Mouse (Mus musculus): ENCODE measurements around the gene Vcam1. TPM values are rescaled to one million over a fixed set of nuclear protein-coding genes. Genes with fewer than 3 reads are reported as not detected.
A peak's percentile ranks its signal among the peaks of the same experiment; 100 is the strongest.

The Vcam1 gene
- 94.8 and 97.3 TPM in 2 replicates for polyA plus RNA-seq (2015; fragmentation: Nextera tagmentation; extraction: Ambion mirVana)

DNA sequence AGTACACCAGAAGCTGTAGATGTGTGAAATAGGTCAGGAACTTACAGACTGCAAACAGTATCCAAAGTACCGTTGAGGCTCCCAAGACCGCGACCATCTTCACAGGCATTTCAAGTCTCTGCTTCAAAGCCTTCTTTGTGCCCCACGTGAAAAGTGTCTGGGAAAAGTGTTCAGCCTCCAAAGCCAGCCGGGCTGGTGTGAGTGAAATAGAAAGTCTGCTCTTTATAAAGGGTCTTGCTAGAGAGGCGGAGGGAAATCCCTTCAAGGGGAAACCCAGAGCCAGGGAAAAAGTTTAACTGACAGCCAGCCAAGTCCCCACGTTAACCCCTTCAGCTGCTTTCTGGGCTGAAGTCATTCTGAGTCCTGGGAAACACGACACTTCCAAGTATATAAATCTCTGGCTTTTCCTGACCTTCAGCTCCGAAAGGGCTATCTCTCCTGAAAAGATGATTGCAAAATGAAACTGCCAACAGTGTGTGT, at the start of gene Vcam1:
Gene Vcam1 (minus strand): TSS at position 430 of the 480 bp plus-strand sequence.
- no peaks in the 10 kb centered on the region for H3K27me3 ChIP-seq (ENCODE audit: control insufficient read depth, insufficient read depth, low read length)
- peak within 1 kb of the TSS; percentile 85 for H3K9ac ChIP-seq (ENCODE audit: low read length)
- peaks cover 9% of the 10 kb centered on the region; the same call in 1 of the 2 replicates for H3K4me1 ChIP-seq (ENCODE audit: control insufficient read depth, insufficient read depth, low read length)
- peak within 1 kb of the TSS; percentile 66 for H3K4me3 ChIP-seq (ENCODE audit: low read length)
- H3K27ac ChIP-seq (ENCODE audit: low read length) = peak within 1 kb of the TSS; percentile 88
- WGBS = 4% methylated on average over 9 of the region's 9 CpGs
- H3K4me2 ChIP-seq (ENCODE audit: low read depth, low read length) = peak within 1 kb of the TSS; percentile 59
- ATAC-seq (replicated peaks; ENCODE audit: extremely low read depth, insufficient read depth, low FRiP score) = peak; percentile 61
- H3K36me3 ChIP-seq (ENCODE audit: control insufficient read depth, insufficient read depth) = peaks cover 2% of the 10 kb centered on the region
- no peaks in the 10 kb centered on the region for H3K9me3 ChIP-seq (replicated peaks; ENCODE audit: control insufficient read depth, low read length)

DNA sequence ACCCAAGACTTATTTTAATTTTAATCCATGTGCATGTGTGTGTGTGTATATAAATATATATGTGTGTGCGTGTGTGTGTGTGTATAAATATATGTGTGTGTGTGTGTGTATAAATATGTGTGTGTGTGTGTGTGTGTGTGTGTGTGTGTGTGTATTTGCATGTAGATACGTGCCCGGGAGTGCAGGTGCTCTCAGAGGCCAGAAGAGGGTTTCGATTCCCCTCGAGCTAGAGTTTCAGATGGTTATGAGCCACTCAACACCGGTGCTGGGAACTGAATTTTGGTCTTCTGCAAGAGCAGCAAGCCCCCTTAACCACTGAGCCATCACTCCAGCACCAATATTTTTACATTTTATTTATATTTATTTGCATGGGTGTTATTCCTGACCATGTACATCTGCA, 45.6 kb upstream of the Vcam1 start:
- H3K9ac ChIP-seq (ENCODE audit: low read length) = no peak overlapping the region
- no peaks in the 10 kb centered on the region for H3K27me3 ChIP-seq (ENCODE audit: control insufficient read depth, insufficient read depth, low read length)
- H3K4me1 ChIP-seq (ENCODE audit: control insufficient read depth, insufficient read depth, low read length) = no peaks in the 10 kb centered on the region
- no peaks in the 10 kb centered on the region for H3K36me3 ChIP-seq (ENCODE audit: control insufficient read depth, insufficient read depth)
- no peak for ATAC-seq (replicated peaks; ENCODE audit: extremely low read depth, insufficient read depth, low FRiP score)
- H3K27ac ChIP-seq (ENCODE audit: low read length) = no peak overlapping the region
- 91% methylated on average over 6 of the region's 6 CpGs for WGBS
- no peak overlapping the region for H3K4me3 ChIP-seq (ENCODE audit: low read length)
- H3K4me2 ChIP-seq (ENCODE audit: low read depth, low read length) = no peak overlapping the region
- no peaks in the 10 kb centered on the region for H3K9me3 ChIP-seq (replicated peaks; ENCODE audit: control insufficient read depth, low read length)

DNA sequence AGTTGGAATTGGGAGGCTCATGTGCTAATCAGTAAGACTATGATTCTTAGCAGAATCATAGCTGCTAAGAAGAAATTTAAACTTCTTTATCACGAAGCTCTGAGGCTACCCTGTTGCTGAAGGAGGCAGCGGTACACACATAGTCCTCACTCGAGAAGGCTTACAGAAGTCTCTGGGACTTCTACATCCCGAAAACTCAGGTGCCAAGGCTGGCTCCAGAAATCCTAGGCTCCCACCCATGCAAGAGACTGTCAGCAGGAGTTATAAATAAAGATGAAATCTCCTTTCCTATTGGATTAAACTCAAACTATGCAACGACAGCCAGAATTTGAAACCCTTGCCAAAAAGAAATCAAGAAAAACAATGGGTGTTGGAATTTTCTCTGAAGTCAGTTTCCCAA, 42.0 kb upstream of the Vcam1 start:
- 64% methylated on average over 5 of the region's 5 CpGs for WGBS
- no peaks in the 10 kb centered on the region for H3K27me3 ChIP-seq (ENCODE audit: control insufficient read depth, insufficient read depth, low read length)
- H3K4me2 ChIP-seq (ENCODE audit: low read depth, low read length) = no peak overlapping the region
- H3K27ac ChIP-seq (ENCODE audit: low read length) = no peak overlapping the region
- H3K4me3 ChIP-seq (ENCODE audit: low read length) = no peak overlapping the region
- H3K9ac ChIP-seq (ENCODE audit: low read length) = no peak overlapping the region
- ATAC-seq (replicated peaks; ENCODE audit: extremely low read depth, insufficient read depth, low FRiP score) = no peak
- no peaks in the 10 kb centered on the region for H3K4me1 ChIP-seq (ENCODE audit: control insufficient read depth, insufficient read depth, low read length)
- no peaks in the 10 kb centered on the region for H3K36me3 ChIP-seq (ENCODE audit: control insufficient read depth, insufficient read depth)
- H3K9me3 ChIP-seq (replicated peaks; ENCODE audit: control insufficient read depth, low read length) = no peaks in the 10 kb centered on the region

DNA sequence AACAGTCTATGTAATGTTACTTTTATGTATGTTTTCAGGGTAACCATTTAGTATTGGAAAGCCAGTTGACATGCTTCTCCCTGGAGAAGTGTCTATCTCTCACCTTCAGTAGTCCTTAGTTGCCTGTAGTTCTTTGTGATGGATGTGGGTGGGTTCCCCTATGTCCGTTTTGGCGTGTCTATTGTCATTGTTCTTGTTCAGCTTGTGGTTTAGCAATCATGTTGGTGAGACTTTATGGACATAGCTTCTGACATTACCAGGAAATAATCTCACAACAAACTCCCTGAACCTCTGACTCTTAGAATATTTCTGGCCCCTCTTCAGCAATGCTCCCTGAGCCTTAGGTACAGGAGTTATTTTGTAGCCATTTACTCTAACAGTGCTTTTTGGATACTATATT, 38.6 kb upstream of the Vcam1 start:
- ATAC-seq (replicated peaks; ENCODE audit: extremely low read depth, insufficient read depth, low FRiP score) = no peak
- H3K4me3 ChIP-seq (ENCODE audit: low read length) = no peak overlapping the region
- 80% methylated on average over 2 of the region's 2 CpGs for WGBS
- H3K9me3 ChIP-seq (replicated peaks; ENCODE audit: control insufficient read depth, low read length) = no peaks in the 10 kb centered on the region
- H3K4me1 ChIP-seq (ENCODE audit: control insufficient read depth, insufficient read depth, low read length) = no peaks in the 10 kb centered on the region
- no peak overlapping the region for H3K4me2 ChIP-seq (ENCODE audit: low read depth, low read length)
- no peak overlapping the region for H3K27ac ChIP-seq (ENCODE audit: low read length)
- H3K9ac ChIP-seq (ENCODE audit: low read length) = no peak overlapping the region
- no peaks in the 10 kb centered on the region for H3K36me3 ChIP-seq (ENCODE audit: control insufficient read depth, insufficient read depth)
- no peaks in the 10 kb centered on the region for H3K27me3 ChIP-seq (ENCODE audit: control insufficient read depth, insufficient read depth, low read length)

DNA sequence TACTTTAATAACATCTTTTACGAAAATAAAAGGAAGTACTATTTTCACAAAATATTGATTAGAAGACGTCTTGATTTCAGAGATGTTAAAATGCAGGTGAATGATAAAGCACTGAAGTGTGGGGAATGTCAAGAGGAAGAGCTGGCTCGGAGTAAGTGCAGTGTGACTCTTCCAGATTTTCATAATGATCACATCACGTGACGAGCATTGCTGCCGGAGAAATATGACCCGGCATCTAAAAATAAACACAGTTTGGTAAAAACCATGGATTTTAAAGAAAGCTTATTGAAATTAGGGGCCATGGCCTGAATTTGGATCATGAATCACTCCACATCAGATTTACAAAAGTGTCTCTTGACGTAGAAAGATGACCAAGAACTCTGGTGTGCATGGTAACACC, 36.8 kb upstream of the Vcam1 start:
- no peak overlapping the region for H3K9ac ChIP-seq (ENCODE audit: low read length)
- no peak overlapping the region for H3K27ac ChIP-seq (ENCODE audit: low read length)
- H3K4me1 ChIP-seq (ENCODE audit: control insufficient read depth, insufficient read depth, low read length) = no peaks in the 10 kb centered on the region
- 66% methylated on average over 8 of the region's 8 CpGs for WGBS
- H3K9me3 ChIP-seq (replicated peaks; ENCODE audit: control insufficient read depth, low read length) = no peaks in the 10 kb centered on the region
- no peak for ATAC-seq (replicated peaks; ENCODE audit: extremely low read depth, insufficient read depth, low FRiP score)
- no peak overlapping the region for H3K4me3 ChIP-seq (ENCODE audit: low read length)
- no peaks in the 10 kb centered on the region for H3K27me3 ChIP-seq (ENCODE audit: control insufficient read depth, insufficient read depth, low read length)
- H3K4me2 ChIP-seq (ENCODE audit: low read depth, low read length) = no peak overlapping the region
- H3K36me3 ChIP-seq (ENCODE audit: control insufficient read depth, insufficient read depth) = no peaks in the 10 kb centered on the region

DNA sequence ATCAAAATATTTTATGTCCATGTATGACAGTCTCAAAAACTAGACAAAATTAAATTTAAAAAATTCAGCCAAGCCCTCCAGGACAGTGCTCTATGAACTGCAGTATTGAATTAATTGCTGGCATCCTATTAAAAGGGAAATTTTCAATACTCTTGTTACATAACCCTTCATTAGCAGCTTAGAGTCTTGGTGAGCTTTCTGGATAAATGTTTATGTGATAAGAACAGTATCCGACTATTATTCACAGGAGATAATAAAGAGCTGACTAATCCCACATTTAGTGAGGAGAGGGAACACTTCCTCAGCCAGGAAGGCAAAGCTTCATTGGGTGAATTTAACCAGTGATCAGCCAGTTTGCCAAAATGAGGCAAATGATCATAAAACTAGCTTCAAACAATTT, 35.5 kb upstream of the Vcam1 start:
- Histone ChIP-seq H3K9ac (ENCODE audit: low read length) (no peak overlapping the region), H3K4me1 (ENCODE audit: control insufficient read depth, insufficient read depth, low read length) (no peaks in the 10 kb centered on the region), H3K4me3 (ENCODE audit: low read length) (no peak overlapping the region), H3K27me3 (ENCODE audit: control insufficient read depth, insufficient read depth, low read length) (no peaks in the 10 kb centered on the region), H3K27ac (ENCODE audit: low read length) (no peak overlapping the region), H3K9me3 (replicated peaks; ENCODE audit: control insufficient read depth, low read length) (no peaks in the 10 kb centered on the region), H3K36me3 (ENCODE audit: control insufficient read depth, insufficient read depth) (no peaks in the 10 kb centered on the region), H3K4me2 (ENCODE audit: low read depth, low read length) (no peak overlapping the region)
- no peak for ATAC-seq (replicated peaks; ENCODE audit: extremely low read depth, insufficient read depth, low FRiP score)
- 33% methylated on average over 1 of the region's 1 CpGs for WGBS

DNA sequence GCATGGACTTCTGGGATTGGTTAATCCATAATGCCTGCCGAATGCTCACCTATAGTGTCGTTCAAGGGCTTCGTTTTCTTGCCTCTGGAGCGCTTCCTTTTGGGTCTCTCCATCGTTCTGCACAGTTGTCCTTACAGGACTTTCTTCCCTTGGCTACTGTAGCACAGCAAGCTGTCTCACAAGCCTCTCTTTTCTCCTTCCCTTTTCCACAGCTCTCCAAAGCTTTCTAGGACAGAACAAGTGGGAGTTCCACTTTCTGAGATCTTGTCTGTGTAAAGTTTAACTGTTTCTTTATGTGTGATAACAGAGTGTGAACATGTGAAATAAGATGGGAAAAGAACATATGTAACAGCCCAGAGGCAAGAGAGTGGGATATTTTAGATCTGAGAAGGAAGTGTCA, 34.0 kb upstream of the Vcam1 start:
- ATAC-seq (replicated peaks; ENCODE audit: extremely low read depth, insufficient read depth, low FRiP score) = no peak
- Histone ChIP-seq H3K4me1 (ENCODE audit: control insufficient read depth, insufficient read depth, low read length) (no peaks in the 10 kb centered on the region), H3K27ac (ENCODE audit: low read length) (no peak overlapping the region), H3K9ac (ENCODE audit: low read length) (no peak overlapping the region), H3K9me3 (replicated peaks; ENCODE audit: control insufficient read depth, low read length) (no peaks in the 10 kb centered on the region), H3K36me3 (ENCODE audit: control insufficient read depth, insufficient read depth) (no peaks in the 10 kb centered on the region), H3K4me2 (ENCODE audit: low read depth, low read length) (no peak overlapping the region), H3K27me3 (ENCODE audit: control insufficient read depth, insufficient read depth, low read length) (no peaks in the 10 kb centered on the region), H3K4me3 (ENCODE audit: low read length) (no peak overlapping the region)
- 77% methylated on average over 5 of the region's 5 CpGs for WGBS

DNA sequence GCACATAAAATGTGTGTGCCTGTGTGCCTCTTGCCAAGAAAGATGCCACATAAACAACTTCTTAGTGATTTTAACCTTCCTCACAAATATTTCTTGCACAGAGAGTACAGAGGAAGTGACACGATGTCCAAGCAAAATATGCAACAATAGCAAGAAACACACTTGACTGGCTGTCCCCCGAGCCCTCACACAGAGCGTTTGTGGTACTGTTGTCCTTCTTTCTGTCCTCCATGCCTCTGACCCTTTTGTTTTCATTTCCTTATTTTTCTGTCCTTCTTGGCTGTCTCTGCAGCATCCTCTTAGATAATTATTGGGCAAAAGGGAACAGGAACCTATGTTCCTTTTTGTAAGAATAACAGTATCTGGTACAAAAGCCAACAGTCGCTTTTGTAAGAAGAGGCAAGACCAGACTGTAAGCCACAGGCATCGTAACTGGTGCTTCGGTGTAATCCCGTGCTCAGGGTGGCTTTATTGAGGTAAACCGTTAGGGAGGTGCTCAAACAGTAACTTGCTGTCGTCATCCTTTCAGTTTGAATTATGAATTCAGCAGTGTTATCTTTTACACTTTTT, 32.7 kb upstream of the Vcam1 start:
- ATAC-seq (replicated peaks; ENCODE audit: extremely low read depth, insufficient read depth, low FRiP score) = 0 out of 2 replicates have a peak, but pooled peaks have one; percentile 49
- Histone ChIP-seq H3K4me3 (ENCODE audit: low read length) (no peak overlapping the region), H3K4me1 (ENCODE audit: control insufficient read depth, insufficient read depth, low read length) (no peaks in the 10 kb centered on the region), H3K9me3 (replicated peaks; ENCODE audit: control insufficient read depth, low read length) (no peaks in the 10 kb centered on the region), H3K36me3 (ENCODE audit: control insufficient read depth, insufficient read depth) (no peaks in the 10 kb centered on the region), H3K4me2 (ENCODE audit: low read depth, low read length) (no peak overlapping the region), H3K9ac (ENCODE audit: low read length) (no peak overlapping the region), H3K27ac (ENCODE audit: low read length) (no peak overlapping the region), H3K27me3 (ENCODE audit: control insufficient read depth, insufficient read depth, low read length) (no peaks in the 10 kb centered on the region)
- 71% methylated on average over 9 of the region's 9 CpGs for WGBS

DNA sequence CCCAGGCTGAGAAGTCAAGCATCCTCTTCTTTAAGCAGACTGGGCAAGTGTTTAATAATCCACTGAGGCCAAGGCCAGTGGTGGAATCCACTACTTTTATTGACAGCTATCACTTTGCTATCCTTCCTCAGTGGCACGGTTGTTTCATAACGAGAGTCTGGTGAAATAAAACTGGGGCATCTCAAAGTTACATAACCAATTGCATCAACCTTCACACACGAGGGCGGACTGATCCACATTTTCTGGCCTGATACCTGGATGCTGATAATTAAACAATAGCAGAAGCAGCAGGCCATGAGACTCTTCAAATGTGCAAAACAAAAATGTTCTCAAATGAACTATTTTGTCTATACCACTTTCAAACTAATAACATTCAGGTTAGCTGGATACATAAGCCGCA, 29.9 kb upstream of the Vcam1 start:
- no peaks in the 10 kb centered on the region for H3K27me3 ChIP-seq (ENCODE audit: control insufficient read depth, insufficient read depth, low read length)

More for the DNA sequence above, 29.9 kb upstream of the Vcam1 start:
- Histone ChIP-seq H3K4me3 (ENCODE audit: low read length) (no peak overlapping the region), H3K27ac (ENCODE audit: low read length) (no peak overlapping the region), H3K9ac (ENCODE audit: low read length) (no peak overlapping the region), H3K36me3 (ENCODE audit: control insufficient read depth, insufficient read depth) (no peaks in the 10 kb centered on the region), H3K4me2 (ENCODE audit: low read depth, low read length) (no peak overlapping the region), H3K4me1 (ENCODE audit: control insufficient read depth, insufficient read depth, low read length) (no peaks in the 10 kb centered on the region), H3K9me3 (replicated peaks; ENCODE audit: control insufficient read depth, low read length) (no peaks in the 10 kb centered on the region)
- ATAC-seq (replicated peaks; ENCODE audit: extremely low read depth, insufficient read depth, low FRiP score) = no peak
- 89% methylated on average over 5 of the region's 5 CpGs for WGBS

All from heart, embryonic 16.5 days (tissue).